Mouse (Mus musculus) frontal cortex, adult (tissue): ENCODE measurements at regions not wholly inside any gene's neighbourhood (a gene's known extent, or its start where the extent isn't known, plus 50 kb on each side); places are given as distances from the start of the nearest gene placed in this dataset.

ENCODE experiments used
- ATAC-seq: cut with Nextera tagmentation; 2 replicates; pipeline ENCODE4 v1.9.2; 2017; ENCODE audit warnings: mild to moderate bottlenecking, moderate library complexity, mixed read lengths; ENCODE audit not compliant: low TSS enrichment

- ATAC-seq, result no peak
Measured at GRCm38 (mm10) chr1:23207843-23208242, 105.8 kb upstream of the 4933415F23Rik start.

GRCm38 (mm10) chr1:23207024-23207423 is 105.0 kb upstream of the 4933415F23Rik start:
- no peak for ATAC-seq

DNA sequence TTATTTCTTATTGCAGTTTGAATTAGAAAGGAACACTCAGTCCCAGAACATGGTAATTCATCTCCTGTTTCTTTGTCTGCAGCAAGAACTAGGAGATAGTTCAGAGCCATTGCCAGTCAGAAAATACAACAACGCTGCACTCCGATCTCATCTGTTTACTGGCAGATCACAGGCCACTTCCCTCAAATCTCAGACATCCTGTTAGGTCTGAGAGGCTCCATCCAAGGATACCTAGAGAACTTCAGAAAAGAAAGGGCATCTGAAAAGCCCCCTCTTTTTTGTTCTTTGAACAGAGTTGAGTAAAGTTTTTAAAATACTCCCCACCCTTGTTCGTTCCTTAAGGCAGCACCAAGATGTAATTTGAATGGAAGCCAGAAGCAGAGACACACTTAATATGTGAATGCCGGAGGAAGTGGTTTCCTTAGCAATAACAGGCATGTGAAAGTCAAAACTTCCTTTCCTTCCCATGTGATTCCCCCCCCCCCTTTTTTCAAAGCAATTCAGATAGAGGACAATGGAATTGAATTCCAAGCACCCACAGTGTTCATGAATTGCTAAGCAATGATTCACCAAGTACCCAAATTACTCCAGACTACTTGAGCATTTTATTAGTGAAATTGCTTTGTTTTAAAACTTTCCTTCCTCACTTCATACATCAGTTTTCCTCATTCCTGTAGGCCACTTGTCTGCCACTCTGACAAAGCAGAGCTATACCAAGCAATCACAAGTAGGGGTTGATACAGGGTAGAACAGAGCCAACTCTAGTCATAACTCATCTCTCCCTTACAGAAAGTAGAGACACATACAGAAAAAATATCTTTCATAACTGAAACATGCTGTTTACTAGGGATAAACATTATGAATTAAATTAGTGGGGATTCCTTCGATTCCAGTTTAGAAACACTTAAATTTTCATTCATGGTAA is 100.7 kb upstream of the 4933415F23Rik start:
- peak; percentile 68 for ATAC-seq

- ATAC-seq, result no peak
Measured at GRCm38 (mm10) chr1:23200460-23200859, 98.4 kb upstream of the 4933415F23Rik start.

DNA sequence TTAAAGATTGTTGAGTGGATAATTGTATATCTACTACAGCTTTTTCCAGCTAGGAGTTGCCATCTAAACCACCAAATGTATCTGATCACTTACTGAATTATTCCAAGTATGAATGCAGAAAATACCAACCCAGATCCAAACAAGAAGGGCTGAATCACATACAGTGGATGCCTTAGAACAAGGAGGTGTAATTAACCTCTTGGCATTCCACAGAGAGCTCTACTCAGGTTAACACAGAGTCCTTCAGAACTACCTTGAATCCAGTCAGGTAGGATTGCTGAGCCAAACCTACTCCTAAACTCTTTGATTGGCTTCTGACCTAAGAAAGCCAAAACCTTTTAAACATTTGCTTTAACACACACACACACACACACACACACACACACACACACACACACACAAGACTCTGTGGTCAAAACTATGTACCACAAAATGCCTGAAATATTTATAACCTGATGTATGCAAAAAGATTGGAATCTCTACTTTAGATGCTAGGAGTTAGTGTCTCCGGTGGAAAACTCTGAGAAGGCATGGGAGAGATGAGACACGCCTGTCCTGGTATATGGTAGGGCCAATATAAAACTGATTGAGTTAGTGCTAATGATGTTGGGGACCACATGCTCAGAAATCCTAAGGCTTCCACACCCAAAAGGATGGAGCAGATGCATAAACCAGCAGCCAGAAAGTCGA is 88.4 kb upstream of the 4933415F23Rik start:
- no peak for ATAC-seq

GRCm38 (mm10) chr1:23189790-23190189 is 87.7 kb upstream of the 4933415F23Rik start:
- ATAC-seq, result no peak

- no peak for ATAC-seq
Measured at GRCm38 (mm10) chr1:23188216-23188615, 86.2 kb upstream of the 4933415F23Rik start.

DNA sequence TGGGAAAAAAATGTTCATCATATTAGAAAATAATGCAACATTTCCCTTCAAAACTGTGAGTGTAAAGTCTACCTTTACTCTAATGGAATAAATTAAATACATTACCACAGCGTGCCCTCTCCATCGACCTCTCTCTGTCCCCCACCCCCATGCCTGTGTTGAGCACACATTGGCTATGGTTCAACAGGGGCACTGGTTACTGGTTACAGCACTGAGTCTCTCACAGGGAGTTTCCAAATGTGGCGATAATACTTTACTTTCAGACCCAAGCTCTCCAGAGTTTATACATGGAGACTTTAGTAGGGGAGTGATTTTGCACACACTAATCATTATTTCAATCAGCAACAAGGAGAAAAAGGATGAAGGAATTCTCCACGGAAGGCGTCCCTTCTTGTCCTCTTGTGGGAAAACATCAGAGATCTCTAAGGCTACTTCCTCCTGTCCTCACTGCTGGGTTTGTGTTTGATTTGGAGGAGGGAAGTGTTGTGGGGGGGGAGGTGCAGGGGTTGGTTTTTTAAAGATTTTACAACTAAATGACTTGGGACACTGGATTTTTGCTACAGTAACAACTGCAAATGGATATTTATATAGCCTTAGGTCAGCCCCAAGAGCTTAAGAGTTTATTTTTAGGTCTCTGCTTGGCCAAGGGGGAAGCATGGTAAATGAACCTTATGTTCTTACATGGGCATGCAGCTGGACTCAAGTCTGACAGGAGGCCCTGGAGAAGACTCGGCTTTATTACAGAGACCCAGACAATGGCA is 85.6 kb upstream of the 4933415F23Rik start:
- no peak for ATAC-seq

DNA sequence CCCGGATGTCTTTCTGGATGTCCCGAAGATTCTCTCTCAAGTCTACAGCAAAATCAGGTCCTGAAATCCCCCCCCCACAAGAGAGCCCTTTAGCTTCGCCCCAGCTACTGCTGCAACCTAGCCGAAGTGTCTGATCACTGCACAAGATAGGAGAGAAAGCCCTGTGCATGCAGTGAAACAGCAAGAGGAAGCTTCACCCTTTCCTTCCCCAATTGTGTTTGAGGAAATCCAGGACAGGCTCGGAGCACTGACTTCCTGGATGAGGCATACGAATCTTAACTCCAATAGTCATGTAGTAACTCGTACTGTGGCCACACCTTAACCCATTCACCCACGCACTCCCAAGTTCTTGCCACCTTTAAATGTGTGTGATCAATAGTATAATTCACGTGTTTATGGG is 82.7 kb upstream of the 4933415F23Rik start:
- no peak for ATAC-seq

GRCm38 (mm10) chr1:23182541-23182940 is 80.5 kb upstream of the 4933415F23Rik start:
- ATAC-seq, result no peak

GRCm38 (mm10) chr1:23178335-23178974 is 76.4 kb upstream of the 4933415F23Rik start:
- no peak for ATAC-seq

GRCm38 (mm10) chr1:23174022-23174421 is 72.0 kb upstream of the 4933415F23Rik start:
- ATAC-seq, result no peak; the same call in 1 of the 2 replicates

- ATAC-seq, result no peak
Measured at GRCm38 (mm10) chr1:23173054-23173802, 71.2 kb upstream of the 4933415F23Rik start.

DNA sequence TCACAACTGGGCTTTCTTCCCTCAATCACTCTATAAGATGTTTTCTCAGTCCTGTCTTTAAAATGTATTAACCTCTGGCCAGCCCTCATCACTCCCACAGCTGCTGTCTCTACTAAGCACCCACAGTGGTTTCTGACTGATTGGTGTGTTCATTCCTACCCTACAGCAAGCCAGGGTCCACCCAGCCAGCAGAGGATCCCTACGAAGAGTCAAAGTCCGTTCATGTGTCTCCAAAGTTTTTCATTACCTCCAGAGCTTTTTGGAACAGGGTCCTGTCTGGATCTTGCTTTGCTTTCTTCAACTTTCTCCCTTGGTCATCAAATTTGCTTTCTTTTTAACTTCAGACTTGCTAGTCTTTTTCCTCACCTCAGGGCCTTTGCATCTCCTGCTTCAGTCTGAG is 69.3 kb upstream of the 4933415F23Rik start:
- ATAC-seq, result no peak

- ATAC-seq, result no peak
Measured at GRCm38 (mm10) chr1:23170711-23171110, 68.7 kb upstream of the 4933415F23Rik start.

GRCm38 (mm10) chr1:23168504-23168903 is 66.5 kb upstream of the 4933415F23Rik start:
- ATAC-seq, result no peak

DNA sequence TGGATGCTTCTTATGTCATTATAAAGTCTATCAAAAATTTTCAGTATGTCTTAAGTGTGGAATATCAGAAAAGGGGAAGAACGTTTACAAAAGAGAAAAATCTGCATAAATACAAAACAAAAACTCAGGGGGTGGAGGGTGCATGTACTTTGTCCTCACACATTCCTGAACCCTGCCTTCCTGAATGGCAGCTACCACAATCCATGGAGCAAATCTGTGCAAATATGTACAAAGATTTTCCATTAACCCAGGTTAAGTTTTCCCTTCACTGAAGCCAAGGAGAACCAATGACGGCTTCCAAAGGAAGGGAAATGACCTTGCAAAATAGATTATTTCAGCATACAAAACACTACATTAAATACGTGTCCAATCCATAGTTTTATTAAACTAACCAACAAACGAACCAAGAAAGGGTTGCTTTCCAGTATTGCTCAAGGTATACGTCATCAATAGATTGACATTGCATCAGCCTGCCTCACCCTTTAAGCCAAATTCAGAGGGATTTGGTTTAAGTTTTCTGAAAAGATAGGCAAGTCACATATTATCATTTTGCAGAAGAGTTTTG is 61.4 kb upstream of the 4933415F23Rik start:
- no peak for ATAC-seq

DNA sequence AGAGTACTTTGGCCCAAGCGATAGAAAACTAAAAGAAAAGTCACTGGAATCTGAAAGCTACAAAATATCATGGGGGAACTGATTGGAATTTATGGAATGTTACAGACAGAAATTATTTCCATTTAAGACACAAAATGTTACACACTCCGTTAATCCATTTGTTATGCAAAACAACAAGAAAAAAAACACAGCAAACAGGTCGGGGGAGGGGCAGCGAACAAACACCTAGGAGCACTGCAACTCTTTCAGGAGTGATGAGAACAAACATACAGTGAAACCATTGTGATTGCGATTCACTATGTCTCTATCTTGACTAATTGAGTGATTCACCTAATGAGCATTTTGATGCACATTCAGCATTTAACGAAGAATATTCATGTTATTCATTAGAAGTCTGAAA is 60.7 kb upstream of the 4933415F23Rik start:
- no peak for ATAC-seq
